Mouse (Mus musculus) ovary, postnatal 36 days (tissue): Measurements from ENCODE around the gene Tep1.
A peak's percentile ranks its signal among the peaks of the same experiment; 100 is the strongest.
"Not testable (repeated sequence)": the region's sequence is repeated elsewhere in the genome, so short reads cannot be mapped to it uniquely, and the experiment has no call there.

Experiments used
- DNase-seq: peaks from one replicate; pipeline ENCODE4 v3.0.0; 2022; ENCODE audit warnings: low spot score, mixed read lengths

Tep1 gene

GRCm38 (mm10) chr14:50869889-50870804 is at the start of gene Tep1:
Gene Tep1 (minus strand): TSS chr14:50870560.
- DNase-seq, result peak; percentile 76

GRCm38 (mm10) chr14:50911356-50911755 is 41.0 kb upstream of the Tep1 start:
- no peak for DNase-seq

GRCm38 (mm10) chr14:50908126-50908525 is 37.8 kb upstream of the Tep1 start:
- DNase-seq, result no peak

- not testable (repeated sequence) for DNase-seq
Measured at GRCm38 (mm10) chr14:50905327-50905726, 35.0 kb upstream of the Tep1 start.

GRCm38 (mm10) chr14:50904828-50905129 is 34.4 kb upstream of the Tep1 start:
- no peak for DNase-seq

- DNase-seq, result peak; percentile 40
Measured at GRCm38 (mm10) chr14:50903973-50904827, 33.8 kb upstream of the Tep1 start.

- DNase-seq, result not testable (repeated sequence)
Measured at GRCm38 (mm10) chr14:50897992-50898391, 27.6 kb upstream of the Tep1 start.

GRCm38 (mm10) chr14:50897374-50897765 is 27.0 kb upstream of the Tep1 start, which contains the start of gene Klhl33:
Gene Klhl33 (minus strand): TSS chr14:50897507.
- DNase-seq, result no peak

GRCm38 (mm10) chr14:50896747-50897373 is 26.5 kb upstream of the Tep1 start:
- DNase-seq, result no peak

- peak; percentile 49 for DNase-seq
Measured at GRCm38 (mm10) chr14:50895985-50896746, 25.8 kb upstream of the Tep1 start.

GRCm38 (mm10) chr14:50895407-50895806 is 25.0 kb upstream of the Tep1 start:
- no peak for DNase-seq

GRCm38 (mm10) chr14:50892541-50893459 is 22.4 kb upstream of the Tep1 start:
- DNase-seq, result peak; percentile 54

GRCm38 (mm10) chr14:50892091-50892490 is 21.7 kb upstream of the Tep1 start:
- no peak for DNase-seq

- no peak for DNase-seq
Measured at GRCm38 (mm10) chr14:50891621-50892020, 21.3 kb upstream of the Tep1 start.

- DNase-seq, result no peak
Measured at GRCm38 (mm10) chr14:50876236-50876950, 6.0 kb upstream of the Tep1 start.

- no peak for DNase-seq
Measured at GRCm38 (mm10) chr14:50875591-50876230, 5.4 kb upstream of the Tep1 start.

GRCm38 (mm10) chr14:50875175-50875574 is 4.8 kb upstream of the Tep1 start:
- no peak for DNase-seq

- no peak for DNase-seq
Measured at GRCm38 (mm10) chr14:50871284-50871683, 924 bp upstream of the Tep1 start.

GRCm38 (mm10) chr14:50870805-50871143 is 414 bp upstream of the Tep1 start:
- DNase-seq, result no peak
